Mouse (Mus musculus) granulocyte monocyte progenitor cell, adult 5-6 weeks (primary cell): ENCODE results near the gene Gng5. TPM values are rescaled to one million over a fixed set of nuclear protein-coding genes. Genes with fewer than 3 reads are reported as not detected.

Experiments
- ATAC-seq: replicated peaks from 2 replicates; pipeline ENCODE4 v1.8.0; 2016; ENCODE audit warnings: mild to moderate bottlenecking, moderate TSS enrichment, inconsistent platforms; ENCODE audit not compliant: poor library complexity, severe bottlenecking
- total RNA-seq, 2 experiments: library from RNA; stranded (forward) in 1 of 2; stranded (reverse) in 1 of 2; fragments of 200-712, 200-1000 nt in 1 of 2; fragments of >200 nt in 1 of 2; fragmentation: Nextera tagmentation in 1 of 2; gene quantifications; 2 replicates each; pipeline ENCODE4 v1.2.3; 2014 to 2017

The Gng5 gene
- total RNA-seq (2014; fragmentation: Nextera tagmentation) (393 and 432 TPM in 2 replicates), total RNA-seq (2017) (166 and 178 TPM in 2 replicates)

DNA sequence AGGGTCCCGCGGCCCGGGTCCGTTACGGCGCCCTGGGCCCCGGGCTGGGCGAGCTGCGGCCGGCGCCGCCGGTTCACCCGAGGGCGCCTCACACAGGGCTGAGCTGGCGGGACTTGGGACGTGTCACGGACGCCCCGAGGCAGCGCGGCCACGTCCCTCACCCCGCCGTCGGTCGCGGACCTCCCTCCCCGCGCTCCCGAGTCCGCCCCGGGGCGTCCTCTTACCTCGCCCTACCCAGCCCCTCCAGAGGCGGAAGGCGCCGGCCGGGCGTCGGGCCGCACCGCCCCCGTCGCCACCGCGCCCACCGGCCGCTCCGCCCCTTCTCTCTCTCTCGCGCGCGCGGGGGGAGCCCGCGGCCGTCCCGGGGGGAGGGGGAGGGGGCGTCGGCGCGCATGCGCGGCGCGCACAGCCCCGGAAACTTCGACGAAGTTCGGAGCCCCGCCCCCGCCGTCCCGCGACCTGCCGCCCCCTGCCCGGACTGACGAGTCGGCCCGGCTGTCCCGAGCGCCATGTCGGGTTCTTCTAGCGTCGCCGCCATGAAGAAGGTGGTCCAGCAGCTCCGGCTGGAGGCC is at the start of gene Gng5, which contains the start of gene Spata1:
Gene Gng5, plus strand, starts transcription at position 377 of the 572 bp plus-strand sequence.
Gene Spata1, minus strand, starts transcription at position 323 of the 572 bp plus-strand sequence.
- ATAC-seq = peak; percentile 79

DNA sequence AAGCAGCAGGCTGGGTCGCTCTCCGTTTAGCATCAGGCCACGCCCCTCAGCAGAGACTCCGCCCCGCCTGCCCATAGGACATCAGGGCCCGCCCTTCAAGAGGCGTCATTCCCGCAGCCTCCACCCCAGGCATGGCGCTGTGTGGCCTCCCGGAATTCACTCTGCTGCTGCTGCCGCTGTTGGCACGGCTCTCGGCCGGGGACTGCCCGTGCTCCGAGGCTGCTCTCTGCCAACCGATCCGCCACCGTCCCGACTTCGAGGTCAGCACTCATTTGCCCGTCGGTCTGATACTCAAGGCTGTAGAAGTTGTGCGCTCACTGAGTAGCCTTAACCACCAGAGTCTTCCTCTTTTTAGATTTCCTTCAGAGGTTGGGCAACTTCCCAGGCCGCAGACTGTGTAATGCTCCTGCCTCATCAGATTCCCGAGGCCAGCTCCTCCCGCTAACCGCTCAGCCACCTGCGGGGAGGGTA is 49.2 kb upstream of the Gng5 start:
- peak; percentile 90 for ATAC-seq

DNA sequence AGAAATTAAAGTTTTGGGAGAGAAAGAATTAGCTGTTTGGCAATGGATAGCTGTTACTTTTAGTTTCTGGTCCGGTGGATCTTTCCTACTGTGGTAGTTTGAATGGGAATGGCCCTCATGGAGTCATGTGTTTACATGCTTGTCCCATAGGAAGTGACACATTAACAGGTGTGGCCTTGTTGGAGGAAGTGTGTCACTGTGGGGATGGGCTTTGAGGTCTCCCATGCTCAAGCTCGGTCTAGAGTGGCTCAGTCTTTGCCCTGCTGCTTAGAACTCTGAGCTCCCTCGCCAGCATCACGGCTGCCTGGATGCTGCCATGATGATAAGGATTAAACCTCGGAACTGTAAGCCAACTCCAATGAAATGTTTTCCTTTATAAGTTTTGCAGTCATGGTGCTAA is 48.2 kb upstream of the Gng5 start:
- peak; percentile 13 for ATAC-seq

DNA sequence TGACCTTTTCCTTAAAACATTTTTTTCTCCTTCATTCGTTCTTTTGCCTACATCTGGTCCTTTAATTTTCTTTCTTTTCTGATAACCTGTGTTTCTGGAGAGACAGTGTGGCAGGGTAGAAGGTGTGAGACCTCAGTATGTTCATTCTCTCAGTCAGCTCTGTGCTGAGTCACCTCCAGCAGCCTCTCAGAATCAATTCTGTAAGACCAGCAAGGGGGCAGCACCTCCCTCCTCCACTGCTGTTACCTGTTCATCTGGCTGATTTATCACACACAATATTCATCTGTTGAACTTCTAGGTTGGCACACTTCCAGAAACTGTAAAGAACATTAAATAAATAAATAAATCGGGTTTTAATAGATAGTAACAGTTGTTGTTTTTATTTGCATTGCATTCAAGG is 36.7 kb upstream of the Gng5 start:
- ATAC-seq = no peak

DNA sequence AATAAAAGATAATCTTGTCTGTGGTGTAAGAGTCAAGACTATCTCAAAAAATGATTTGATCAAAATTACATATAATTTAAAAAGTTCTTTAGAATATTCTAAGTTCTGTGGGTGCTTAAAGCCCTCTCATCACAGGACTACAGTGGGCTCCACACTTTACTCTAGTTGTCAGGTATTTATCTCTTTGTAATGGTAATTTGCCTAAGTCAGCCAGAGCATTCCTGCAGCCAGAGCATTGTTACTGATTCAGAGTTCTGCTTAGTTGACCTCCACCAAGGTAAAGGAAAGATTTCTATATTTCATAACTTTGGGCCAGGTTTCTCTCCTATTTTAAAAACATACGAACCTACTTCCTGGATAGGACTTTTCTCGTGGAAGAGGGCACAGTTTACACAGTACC is 30.4 kb upstream of the Gng5 start:
- ATAC-seq = no peak

DNA sequence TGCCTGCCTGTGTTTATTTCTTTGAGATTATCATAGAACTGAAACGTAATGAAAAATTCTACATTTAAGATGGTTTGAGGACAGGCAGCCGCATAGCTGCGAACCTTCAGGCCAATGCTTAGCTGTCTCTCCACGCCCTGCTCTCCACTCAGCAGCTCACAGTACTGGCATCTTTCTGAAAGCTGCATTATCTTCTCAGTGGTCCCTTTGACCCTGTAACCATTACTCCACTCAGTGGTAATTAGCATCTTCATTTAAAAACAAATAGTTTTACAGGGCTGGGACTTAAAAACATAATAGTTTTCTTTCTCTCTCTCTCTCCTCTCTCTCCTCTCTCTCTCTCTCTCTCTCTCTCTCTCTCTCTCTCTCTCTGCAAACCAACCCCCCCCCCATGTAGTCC is 26.9 kb upstream of the Gng5 start:
- no peak for ATAC-seq

DNA sequence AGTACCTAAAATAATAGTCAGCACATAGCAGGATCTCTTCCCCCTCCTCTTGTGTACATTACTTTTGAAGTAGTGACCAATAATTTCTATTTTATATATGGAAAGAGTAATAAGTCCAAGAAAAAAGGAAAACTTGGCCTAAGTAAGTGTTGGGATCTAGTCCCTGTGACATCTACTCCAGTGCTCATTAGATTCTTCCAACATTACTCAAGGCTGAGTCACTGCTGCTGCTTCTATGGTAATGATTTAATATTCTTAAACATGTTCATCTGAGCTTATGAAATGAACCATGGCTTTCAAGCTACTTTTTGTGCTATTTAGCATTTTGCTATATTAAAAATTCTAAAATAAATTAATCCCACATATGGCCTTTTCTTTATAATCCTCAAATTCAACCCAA is 25.9 kb upstream of the Gng5 start:
- ATAC-seq = no peak

DNA sequence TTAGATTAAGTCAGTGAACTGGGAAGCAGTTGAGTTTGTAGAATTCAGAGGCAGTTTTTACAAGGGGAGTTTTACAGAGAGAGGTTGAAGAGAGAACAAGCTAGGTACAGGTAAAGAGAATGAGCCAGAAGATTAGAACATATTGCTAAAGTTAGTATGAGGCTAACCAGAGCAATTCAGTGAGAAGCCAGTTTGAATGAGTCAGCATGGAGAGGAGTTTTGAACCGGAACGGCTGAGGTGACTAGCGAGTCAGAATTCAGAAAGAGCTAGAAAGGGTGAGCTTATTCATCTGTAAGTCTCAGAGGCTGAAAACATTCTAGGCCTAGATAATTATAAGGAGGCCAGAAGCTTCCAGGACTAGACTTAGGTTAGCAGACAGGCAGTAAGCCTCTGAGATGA is 25.2 kb upstream of the Gng5 start:
- no peak for ATAC-seq

DNA sequence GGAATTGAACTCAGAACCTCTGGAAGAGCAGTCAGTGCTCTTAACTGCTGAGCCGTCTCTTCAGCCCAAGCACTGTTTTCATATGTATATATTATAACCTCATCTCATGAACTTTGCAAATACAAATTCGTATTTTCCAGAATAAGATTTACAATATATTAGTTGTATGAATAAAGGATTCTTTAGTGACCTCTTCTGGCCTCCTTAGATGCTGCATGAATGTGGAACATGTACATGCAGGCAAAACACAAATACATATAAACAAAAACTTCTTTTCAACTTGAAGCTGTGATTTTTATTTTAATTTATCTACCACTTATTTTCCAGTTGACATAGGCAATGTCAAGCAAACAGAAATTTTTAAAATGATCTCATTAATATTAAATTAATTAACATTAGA is 17.6 kb upstream of the Gng5 start:
- ATAC-seq = no peak

DNA sequence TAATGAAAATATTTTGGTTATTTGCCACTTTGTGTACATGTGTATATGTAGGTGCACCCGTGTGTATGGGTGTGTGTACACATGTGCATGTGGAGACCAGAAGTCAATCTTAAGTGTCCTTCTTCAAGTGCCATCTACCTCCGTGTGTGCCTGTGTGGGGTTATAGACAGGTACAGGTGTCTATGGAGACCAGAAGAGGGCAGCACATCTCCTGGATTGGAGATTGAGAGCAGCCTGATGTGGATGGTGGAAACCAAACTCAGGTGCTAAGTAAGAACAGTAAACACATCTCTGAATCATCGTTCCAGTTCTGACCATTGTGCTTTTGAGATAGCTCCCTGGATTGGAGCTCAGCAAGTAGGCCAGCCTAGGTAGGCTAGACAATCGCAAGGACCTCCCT is 13.1 kb upstream of the Gng5 start:
- ATAC-seq = no peak

DNA sequence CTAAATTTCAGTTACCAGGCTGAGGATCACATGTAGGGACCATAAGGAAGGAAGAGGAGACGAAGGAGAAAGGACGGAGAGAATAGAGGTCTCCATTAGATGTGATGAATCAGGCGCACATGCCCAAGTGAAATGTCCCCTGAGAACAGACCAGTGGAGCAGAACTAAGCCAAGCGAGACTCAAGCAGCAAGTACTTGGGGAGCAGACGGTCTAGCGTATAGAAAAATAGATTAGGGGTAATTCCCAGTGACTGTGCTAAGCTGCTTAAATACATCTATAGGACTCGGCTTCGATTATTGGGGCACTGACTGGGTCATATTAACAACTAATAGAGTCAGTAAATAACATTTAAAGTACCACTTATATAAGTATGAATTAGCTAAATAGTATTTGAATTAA is 4.7 kb upstream of the Gng5 start:
- no peak for ATAC-seq

DNA sequence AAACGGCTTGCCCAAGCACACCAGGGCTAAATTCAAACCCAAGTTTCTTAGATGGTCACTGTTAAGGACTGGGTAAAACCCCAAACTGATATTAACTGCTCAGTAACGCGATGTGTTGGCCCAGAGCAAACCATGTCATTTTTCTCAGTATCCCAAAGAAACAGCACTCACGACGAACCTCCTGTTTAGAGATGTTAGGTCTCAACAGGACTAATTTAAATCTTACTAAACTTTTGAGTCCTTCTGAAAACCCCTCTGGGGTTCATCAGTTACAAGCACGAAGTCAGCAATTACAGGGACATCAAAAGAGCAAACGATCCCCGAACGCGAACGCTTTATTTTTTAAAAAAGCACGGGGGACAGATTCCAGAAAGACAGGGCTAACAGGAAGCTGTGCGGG is 618 bp upstream of the Gng5 start:
- no peak for ATAC-seq

DNA sequence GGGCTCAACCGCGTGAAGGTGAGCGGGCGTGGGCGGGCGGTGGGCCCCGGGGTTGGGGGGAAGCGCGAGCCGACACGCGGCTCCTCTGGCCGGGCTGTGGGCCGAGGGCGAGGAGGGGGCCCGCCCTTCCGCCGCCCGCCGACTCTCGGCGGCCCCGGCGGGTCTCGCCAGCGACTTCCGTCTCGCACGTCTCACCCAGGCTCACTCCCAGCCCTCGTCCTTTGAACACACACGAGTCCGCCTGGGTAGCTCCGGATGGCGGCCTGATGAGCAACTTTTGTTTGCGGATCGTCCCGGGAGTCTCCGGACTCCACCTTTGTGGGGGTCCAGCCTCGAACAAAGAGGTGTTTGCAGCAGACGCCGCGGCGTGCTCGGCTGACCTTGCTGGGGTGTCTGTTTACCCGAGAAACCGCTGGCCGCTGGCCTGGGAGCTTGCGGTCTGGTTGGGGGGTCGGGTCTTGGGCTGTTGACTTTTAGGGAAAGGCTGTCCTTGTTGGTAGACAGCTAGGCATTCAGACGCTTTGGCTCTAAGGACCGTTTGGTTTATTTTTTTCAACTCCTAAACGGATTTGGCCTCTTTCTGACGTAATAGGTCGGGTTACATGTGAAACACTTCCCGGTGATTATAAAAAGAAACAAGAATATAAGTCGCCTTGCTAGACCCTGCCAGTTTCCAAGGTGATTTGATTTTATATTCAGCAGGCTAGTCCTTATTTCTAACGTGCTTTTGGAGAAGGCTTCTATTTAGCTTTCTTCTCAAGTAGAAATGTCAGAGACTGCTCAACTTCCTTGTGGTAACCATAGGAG is 599 bp downstream of the Gng5 start:
- peak; percentile 38 for ATAC-seq

DNA sequence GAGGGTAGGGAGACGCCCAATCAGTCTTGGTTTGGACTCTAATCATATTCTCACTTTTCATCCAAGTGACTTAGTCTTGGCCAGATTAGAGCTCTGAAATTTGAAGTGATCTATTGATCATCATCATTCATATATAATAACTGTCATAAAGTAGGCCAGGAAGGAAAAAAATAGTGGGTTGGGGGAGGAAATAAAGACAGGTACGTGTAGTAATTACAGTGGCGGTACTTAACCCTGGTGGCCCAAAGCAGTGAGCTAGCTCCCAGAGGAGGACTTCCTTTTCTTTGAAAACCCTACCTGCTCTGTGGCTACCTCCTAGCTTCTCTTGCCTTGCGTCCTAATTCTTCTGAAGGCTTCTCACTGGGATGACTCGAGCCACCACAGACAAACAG is 1.2 kb downstream of the Gng5 start:
- peak; percentile 11; the same call in 1 of the 2 replicates for ATAC-seq

DNA sequence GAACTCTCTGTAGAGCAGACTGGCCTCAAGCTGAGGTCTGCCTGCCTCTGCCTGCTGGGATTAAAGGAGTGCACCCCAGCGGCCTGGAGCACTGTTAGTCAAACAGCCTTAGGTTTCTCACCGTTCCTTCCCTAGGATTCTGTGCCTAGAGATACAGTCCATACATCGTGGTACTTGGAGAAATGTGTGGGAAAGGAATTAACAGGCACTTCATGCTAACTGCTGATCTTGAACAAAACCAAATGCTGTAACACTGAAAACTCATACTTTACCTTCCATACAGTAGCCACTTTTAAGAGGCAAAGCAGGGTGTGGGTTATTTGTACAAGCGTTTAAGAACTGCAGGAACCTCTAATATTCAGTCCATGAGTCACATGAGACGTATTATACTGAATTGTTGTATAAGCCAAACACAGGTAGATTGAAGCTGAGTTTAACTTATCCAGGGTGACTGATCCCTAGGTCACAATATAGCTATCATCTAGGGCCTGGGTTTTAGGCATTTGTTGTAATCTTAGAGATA is 2.1 kb downstream of the Gng5 start:
- ATAC-seq = no peak

DNA sequence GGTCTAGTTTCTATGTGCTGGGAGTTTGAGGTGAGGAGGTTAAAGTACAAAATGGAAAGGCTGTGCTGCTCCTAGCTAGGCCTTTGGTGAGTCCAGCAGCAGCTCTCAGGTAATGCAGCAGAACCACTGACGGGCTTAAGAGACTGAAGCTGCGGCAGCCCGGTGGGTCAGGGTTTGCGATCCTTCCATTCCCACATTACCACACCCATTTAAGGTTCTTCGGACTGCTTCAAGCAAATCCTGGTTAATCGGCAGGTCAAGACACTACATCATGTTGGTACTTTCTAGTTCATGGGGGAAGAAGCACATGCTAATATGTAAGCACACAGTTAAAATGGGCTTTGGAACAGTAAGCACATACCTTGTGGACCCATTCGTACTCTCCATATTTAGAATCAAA is 7.1 kb downstream of the Gng5 start:
- no peak for ATAC-seq

DNA sequence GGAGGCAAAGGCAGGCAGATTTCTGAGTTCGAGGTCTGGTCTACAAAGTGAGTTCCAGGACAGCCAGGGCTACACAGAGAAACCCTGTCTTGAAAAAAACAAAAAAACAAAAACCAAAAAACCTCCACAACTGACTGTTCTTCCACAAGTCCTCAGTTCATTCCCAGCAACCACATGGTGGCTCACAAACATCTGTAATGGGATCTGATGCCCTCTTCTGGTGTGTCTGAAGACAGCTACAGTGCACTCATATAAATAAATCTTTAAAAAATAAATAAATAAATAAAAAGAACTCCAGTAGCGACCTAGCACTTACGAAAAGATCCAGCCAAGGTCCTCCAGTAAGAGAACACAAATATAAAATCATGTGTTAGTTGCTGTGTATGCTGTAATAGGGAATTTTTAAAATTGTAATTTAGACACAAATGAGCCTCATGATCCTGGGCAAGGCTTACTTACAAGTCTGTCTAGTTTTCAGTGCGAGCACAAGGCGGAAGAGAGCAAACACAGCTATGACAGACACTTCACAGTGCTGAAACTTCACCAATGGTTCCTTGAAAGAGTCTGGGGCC is 20.7 kb downstream of the Gng5 start:
- no peak for ATAC-seq

DNA sequence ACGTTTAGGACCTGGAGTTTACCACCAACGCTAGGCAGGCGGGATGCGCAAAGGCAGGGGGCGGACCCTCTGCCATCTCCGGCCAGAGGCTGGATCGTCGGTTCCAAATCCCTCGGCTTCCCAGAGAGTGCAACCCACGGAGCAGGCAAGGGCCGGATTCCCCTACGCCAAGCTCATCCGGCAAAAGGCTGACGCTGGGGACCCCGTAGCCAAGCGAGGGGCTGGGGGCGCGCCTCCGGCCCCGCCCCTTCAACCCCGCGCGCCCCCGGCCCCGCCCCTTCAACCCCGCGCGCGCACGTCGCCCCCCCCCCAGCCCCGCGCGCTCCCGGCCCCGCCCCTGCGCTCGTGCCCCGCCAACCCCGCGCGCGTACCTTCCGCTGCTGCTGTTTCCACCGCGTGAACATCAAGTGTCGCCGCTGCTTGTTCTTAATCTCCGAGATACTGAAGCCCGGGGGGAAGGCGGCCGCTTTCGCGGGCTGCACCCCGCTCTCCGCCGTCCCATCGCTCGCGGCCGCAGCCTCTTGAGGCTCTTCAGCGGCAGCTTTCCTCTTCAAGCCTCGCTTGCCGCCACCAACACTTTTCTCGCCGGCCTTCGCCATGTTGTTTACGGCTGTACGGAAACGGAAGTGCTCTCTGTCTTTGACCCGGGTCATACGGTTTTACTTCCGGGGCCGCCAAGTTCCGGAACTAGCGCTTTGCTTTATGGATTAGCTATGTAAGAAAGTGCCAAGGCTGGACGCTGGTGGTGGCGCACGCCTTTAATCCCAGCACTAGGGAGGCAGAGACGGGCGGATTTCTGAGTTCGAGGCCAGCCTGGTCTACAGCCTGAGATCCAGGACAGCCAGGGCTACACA is 21.4 kb downstream of the Gng5 start, which contains the start of gene Rpf1:
Gene Rpf1, minus strand, starts transcription at position 632 of the 854 bp plus-strand sequence.
- ATAC-seq = peak; percentile 93

DNA sequence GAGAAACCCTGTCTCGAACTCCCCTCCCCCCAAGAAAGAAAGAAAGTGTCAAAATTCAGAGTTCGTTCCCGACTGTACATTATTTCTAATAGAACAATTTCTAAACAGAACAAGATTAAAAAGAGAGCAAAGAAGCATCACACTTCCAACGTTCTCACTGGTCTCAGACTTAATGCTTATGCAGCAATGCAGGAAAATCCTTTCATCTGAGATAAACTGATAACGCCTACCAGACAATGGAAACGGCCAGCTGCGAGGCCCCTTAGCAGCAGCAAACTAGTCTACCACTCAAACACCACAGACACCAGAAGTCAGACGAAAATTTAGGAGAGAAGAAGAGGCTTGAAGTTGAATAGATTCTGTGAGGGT is 22.0 kb downstream of the Gng5 start:
- ATAC-seq = peak; percentile 6; the same call in 1 of the 2 replicates

DNA sequence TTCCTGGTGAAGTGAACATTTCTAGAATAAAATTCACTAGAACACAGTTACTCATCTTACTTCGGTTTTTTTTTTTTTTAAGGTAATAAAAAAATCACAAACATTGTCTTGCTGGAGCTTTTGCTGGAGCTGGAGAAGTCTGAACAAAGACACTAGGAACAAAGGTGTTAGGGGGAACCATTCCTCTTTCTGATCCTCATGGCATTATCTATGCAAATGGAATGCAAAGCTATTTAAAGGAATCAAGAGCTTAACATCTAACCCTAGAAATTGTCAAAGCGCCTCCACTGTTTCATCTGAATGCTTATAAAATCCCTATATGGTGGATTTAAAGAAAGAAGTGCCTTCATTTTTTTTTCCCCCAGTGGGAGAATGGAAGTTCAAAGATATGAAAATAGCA is 28.7 kb downstream of the Gng5 start:
- no peak for ATAC-seq
